Mouse (Mus musculus): ENCODE results near the gene Eed. TPM values are rescaled to one million over a fixed set of nuclear protein-coding genes. Genes with fewer than 3 reads are reported as not detected.

Eed gene
- polyA plus RNA-seq (2017; shearing (Covaris generic)): 176 TPM

DNA sequence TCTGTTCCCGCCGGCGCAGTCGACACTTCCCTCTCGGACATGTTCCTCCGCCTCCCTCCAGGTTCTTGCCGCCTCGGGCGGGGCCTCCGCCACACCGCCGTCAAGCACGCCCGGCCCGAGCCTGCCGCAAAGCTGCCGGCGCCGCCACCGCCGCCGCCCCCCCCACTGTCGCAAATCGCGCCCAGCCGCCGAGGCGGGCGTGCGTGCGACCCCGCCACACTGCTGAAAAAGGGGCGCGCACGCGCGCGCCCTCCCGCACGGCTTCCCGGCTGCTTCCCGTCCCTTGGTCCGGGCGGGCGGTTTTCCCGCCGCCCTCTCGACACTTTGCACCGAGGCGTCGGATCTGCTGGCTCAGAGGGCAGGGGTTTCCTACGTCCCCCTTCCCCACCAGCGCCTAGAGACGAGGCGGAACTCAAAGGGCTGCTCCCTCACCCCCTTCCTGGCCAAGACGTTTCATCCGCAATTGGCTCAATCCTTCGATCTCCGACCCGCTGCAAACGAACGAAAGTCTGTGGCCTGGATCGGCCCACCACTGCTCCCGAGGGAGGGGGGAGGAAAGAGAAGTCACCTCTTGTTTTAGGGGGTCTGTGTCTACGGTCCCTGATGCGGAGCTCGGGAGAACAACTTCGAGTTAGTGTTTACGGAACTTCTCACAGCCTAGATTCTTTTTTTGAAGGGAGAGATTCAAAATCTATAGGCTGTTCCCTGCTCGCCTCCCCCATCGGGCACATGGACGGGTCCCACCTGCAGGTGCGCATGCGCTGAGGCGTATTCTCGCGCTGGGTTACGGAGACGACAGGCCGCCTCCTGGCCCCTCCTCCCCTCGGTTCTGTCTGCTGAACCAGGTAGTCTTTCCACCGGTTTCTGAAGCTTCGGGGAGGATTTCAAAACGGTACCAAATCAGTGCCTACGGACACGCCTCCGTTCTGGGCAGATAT, at the start of gene Eed:
Gene Eed, minus strand, starts transcription at position 499 of the 938 bp plus-strand sequence.

DNA sequence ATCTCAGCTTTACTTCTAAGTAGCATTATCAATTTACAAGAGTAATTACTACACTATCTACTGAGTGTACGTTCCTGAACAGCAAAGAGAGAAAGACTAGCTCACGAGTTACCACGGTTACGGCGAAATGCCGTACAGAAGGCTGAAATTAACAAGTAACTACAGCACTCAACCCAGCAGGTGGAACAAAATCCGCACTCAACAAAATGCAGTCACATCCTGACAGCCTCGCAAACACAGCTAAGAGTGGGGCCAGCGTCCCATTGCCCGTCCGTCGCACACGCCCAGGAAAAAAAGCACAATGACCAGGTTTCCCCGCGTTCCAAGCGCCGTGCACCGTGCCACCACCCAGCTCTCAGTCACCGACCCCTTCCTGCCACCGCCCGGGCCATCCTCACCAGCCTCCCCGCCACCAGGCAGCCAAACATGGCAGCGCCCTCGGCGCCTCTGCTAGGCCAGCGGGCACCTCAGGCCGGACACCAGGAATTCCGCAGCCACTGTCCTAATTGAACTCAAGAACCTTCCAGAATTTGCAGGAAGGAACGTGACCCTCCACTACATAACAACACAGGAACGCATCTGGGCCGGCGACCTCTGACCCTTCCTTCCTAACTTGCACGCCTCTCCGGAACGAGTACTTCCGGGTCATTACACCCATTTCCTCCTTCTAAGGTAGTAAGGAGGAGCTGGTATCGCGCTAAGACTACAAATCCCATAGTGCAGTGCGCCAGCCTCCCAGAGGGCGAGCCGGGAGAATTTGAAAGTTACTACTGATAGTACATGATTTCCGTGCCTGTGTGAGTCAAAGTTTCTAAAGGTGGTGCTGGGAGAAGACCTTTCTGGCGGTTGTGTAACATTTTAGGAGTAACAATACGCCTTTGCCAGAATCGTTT, 40.0 kb downstream of the Eed start, which contains the start of gene Hikeshi:
Gene Hikeshi, minus strand, starts transcription at position 634 of the 893 bp plus-strand sequence.

Other genes with a start within 250 kb of the Eed start
- gene Ccdc81, start 77.4 kb downstream of the Eed start, polyA plus RNA-seq (2017; shearing (Covaris generic)): not detected
- 52.9 TPM for gene Hikeshi, start 39.8 kb downstream of the Eed start, polyA plus RNA-seq (2017; shearing (Covaris generic))
- gene Picalm, start 149.2 kb upstream of the Eed start, polyA plus RNA-seq (2017; shearing (Covaris generic)): 57.5 TPM

All from effector memory CD4-positive, alpha-beta T cell, adult 5 months (primary cell).